Mouse (Mus musculus): ENCODE measurements around the gene Unc13a. TPM values are rescaled to one million over a fixed set of nuclear protein-coding genes. Genes with fewer than 3 reads are reported as not detected.

Gene Unc13a
- polyA plus RNA-seq, 1 experiment from 2014 or later = 2.0 TPM

- H3K36me3 ChIP-seq = no peaks in the 10 kb centered on the region
- H3K27me3 ChIP-seq = peaks cover 63% of the 10 kb centered on the region
- peak overlapping the region; percentile 15; the same call in 1 of the 2 replicates for H3K4me3 ChIP-seq (replicated peaks)
- no peak overlapping the region for H3K9ac ChIP-seq
- H3K4me2 ChIP-seq (replicated peaks) = peak overlapping the region; percentile 33; the same call in 1 of the 2 replicates
- no peak; the same call in 1 of the 2 replicates for ATAC-seq (ENCODE audit: insufficient number of reproducible peaks, low FRiP score, low TSS enrichment, low read depth)
- H3K27ac ChIP-seq (replicated peaks) = no peak overlapping the region
- no peaks in the 10 kb centered on the region for H3K9me3 ChIP-seq (replicated peaks)
- 5% methylated on average over 36 of the region's 36 CpGs for WGBS
- H3K4me1 ChIP-seq = peaks cover 11% of the 10 kb centered on the region
Measured at GRCm38 (mm10) chr8:71660325-71661120, 11.0 kb downstream of the Unc13a start.

GRCm38 (mm10) chr8:71659751-71660150 lies 11.8 kb downstream of the Unc13a start:
- no peaks in the 10 kb centered on the region for H3K9me3 ChIP-seq (replicated peaks)
- H3K27me3 ChIP-seq = peaks cover 71% of the 10 kb centered on the region
- H3K4me2 ChIP-seq (replicated peaks) = no peak overlapping the region
- H3K36me3 ChIP-seq = no peaks in the 10 kb centered on the region
- no peak overlapping the region for H3K4me3 ChIP-seq (replicated peaks)
- H3K27ac ChIP-seq (replicated peaks) = no peak overlapping the region
- peaks cover 11% of the 10 kb centered on the region for H3K4me1 ChIP-seq
- H3K9ac ChIP-seq = no peak overlapping the region
- WGBS = 52% methylated on average over 1 of the region's 1 CpGs
- ATAC-seq (ENCODE audit: insufficient number of reproducible peaks, low FRiP score, low TSS enrichment, low read depth) = no peak

- peaks cover 78% of the 10 kb centered on the region for H3K27me3 ChIP-seq
- no peak overlapping the region for H3K9ac ChIP-seq
- H3K4me2 ChIP-seq (replicated peaks) = no peak overlapping the region
Measured at GRCm38 (mm10) chr8:71658515-71659049, 13.0 kb downstream of the Unc13a start.

GRCm38 (mm10) chr8:71657816-71658215 lies 13.7 kb downstream of the Unc13a start:
- no peaks in the 10 kb centered on the region for H3K36me3 ChIP-seq
- H3K27ac ChIP-seq (replicated peaks) = no peak overlapping the region
- H3K9ac ChIP-seq = no peak overlapping the region
- no peak for ATAC-seq (ENCODE audit: insufficient number of reproducible peaks, low FRiP score, low TSS enrichment, low read depth)
- peaks cover 14% of the 10 kb centered on the region for H3K4me1 ChIP-seq
- peaks cover 79% of the 10 kb centered on the region for H3K27me3 ChIP-seq
- H3K4me3 ChIP-seq (replicated peaks) = no peak overlapping the region
- H3K4me2 ChIP-seq (replicated peaks) = no peak overlapping the region
- no peaks in the 10 kb centered on the region for H3K9me3 ChIP-seq (replicated peaks)
- 19% methylated on average over 9 of the region's 9 CpGs for WGBS

More at GRCm38 (mm10) chr8:71658515-71659049, 13.0 kb downstream of the Unc13a start:
- Histone ChIP-seq H3K4me3 (replicated peaks) (no peak overlapping the region), H3K36me3 (no peaks in the 10 kb centered on the region), H3K4me1 (peaks cover 14% of the 10 kb centered on the region), H3K9me3 (replicated peaks) (no peaks in the 10 kb centered on the region), H3K27ac (replicated peaks) (no peak overlapping the region)
- no peak for ATAC-seq (ENCODE audit: insufficient number of reproducible peaks, low FRiP score, low TSS enrichment, low read depth)
- 24% methylated on average over 17 of the region's 17 CpGs for WGBS

- WGBS = 2% methylated on average over 24 of the region's 24 CpGs
- 0 out of 2 replicates have a peak overlapping the region, but pooled peaks have one; percentile 16 for H3K4me3 ChIP-seq (replicated peaks)
- peak overlapping the region; percentile 39 for H3K4me2 ChIP-seq (replicated peaks)
- peaks cover 64% of the 10 kb centered on the region for H3K27me3 ChIP-seq
- no peak overlapping the region for H3K9ac ChIP-seq
- ATAC-seq (ENCODE audit: insufficient number of reproducible peaks, low FRiP score, low TSS enrichment, low read depth) = 0 out of 2 replicates have a peak, but pooled peaks have one; percentile 21
- H3K9me3 ChIP-seq (replicated peaks) = no peaks in the 10 kb centered on the region
- H3K36me3 ChIP-seq = no peaks in the 10 kb centered on the region
- peaks cover 9% of the 10 kb centered on the region for H3K4me1 ChIP-seq
- no peak overlapping the region for H3K27ac ChIP-seq (replicated peaks)
Measured at GRCm38 (mm10) chr8:71654600-71654999, 17.0 kb downstream of the Unc13a start.

GRCm38 (mm10) chr8:71645510-71645909 lies 26.0 kb downstream of the Unc13a start:
- Histone ChIP-seq H3K4me3 (replicated peaks) (no peak overlapping the region), H3K36me3 (no peaks in the 10 kb centered on the region), H3K9ac (no peak overlapping the region), H3K27me3 (no peaks in the 10 kb centered on the region), H3K4me1 (no peaks in the 10 kb centered on the region), H3K9me3 (replicated peaks) (no peaks in the 10 kb centered on the region), H3K4me2 (replicated peaks) (no peak overlapping the region), H3K27ac (replicated peaks) (no peak overlapping the region)
- ATAC-seq (ENCODE audit: insufficient number of reproducible peaks, low FRiP score, low TSS enrichment, low read depth) = no peak
- WGBS = 83% methylated on average over 9 of the region's 9 CpGs

GRCm38 (mm10) chr8:71639318-71639717 lies 32.2 kb downstream of the Unc13a start:
- WGBS = 79% methylated on average over 4 of the region's 4 CpGs
- ATAC-seq (ENCODE audit: insufficient number of reproducible peaks, low FRiP score, low TSS enrichment, low read depth) = no peak
- Histone ChIP-seq H3K9me3 (replicated peaks) (no peaks in the 10 kb centered on the region), H3K4me3 (replicated peaks) (no peak overlapping the region), H3K27me3 (peaks cover 6% of the 10 kb centered on the region; the same call in 1 of the 2 replicates), H3K4me1 (peaks cover 5% of the 10 kb centered on the region), H3K36me3 (no peaks in the 10 kb centered on the region), H3K9ac (no peak overlapping the region), H3K27ac (replicated peaks) (no peak overlapping the region), H3K4me2 (replicated peaks) (no peak overlapping the region)

GRCm38 (mm10) chr8:71638321-71638720 lies 33.2 kb downstream of the Unc13a start:
- Histone ChIP-seq H3K4me1 (peaks cover 11% of the 10 kb centered on the region), H3K4me3 (replicated peaks) (no peak overlapping the region), H3K27me3 (peaks cover 13% of the 10 kb centered on the region), H3K9ac (no peak overlapping the region), H3K9me3 (replicated peaks) (no peaks in the 10 kb centered on the region), H3K36me3 (no peaks in the 10 kb centered on the region), H3K27ac (replicated peaks) (no peak overlapping the region), H3K4me2 (replicated peaks) (no peak overlapping the region)
- ATAC-seq (ENCODE audit: insufficient number of reproducible peaks, low FRiP score, low TSS enrichment, low read depth) = no peak
- WGBS = 67% methylated on average over 6 of the region's 6 CpGs

- ATAC-seq (ENCODE audit: insufficient number of reproducible peaks, low FRiP score, low TSS enrichment, low read depth) = no peak
- H3K9ac ChIP-seq = no peak overlapping the region
- H3K36me3 ChIP-seq = no peaks in the 10 kb centered on the region
- no peak overlapping the region for H3K27ac ChIP-seq (replicated peaks)
- H3K4me2 ChIP-seq (replicated peaks) = no peak overlapping the region
- H3K4me3 ChIP-seq (replicated peaks) = no peak overlapping the region
- WGBS = 64% methylated on average over 8 of the region's 8 CpGs
- no peaks in the 10 kb centered on the region for H3K9me3 ChIP-seq (replicated peaks)
- peaks cover 11% of the 10 kb centered on the region for H3K4me1 ChIP-seq
- H3K27me3 ChIP-seq = peaks cover 13% of the 10 kb centered on the region
Measured at GRCm38 (mm10) chr8:71637149-71638095, 34.1 kb downstream of the Unc13a start.

GRCm38 (mm10) chr8:71633981-71634667 lies 37.4 kb downstream of the Unc13a start:
- Histone ChIP-seq H3K4me3 (replicated peaks) (peak overlapping the region; percentile 10), H3K4me2 (replicated peaks) (peak overlapping the region; percentile 47), H3K4me1 (peaks cover 22% of the 10 kb centered on the region), H3K27me3 (peaks cover 20% of the 10 kb centered on the region), H3K27ac (replicated peaks) (no peak overlapping the region), H3K36me3 (no peaks in the 10 kb centered on the region), H3K9ac (no peak overlapping the region), H3K9me3 (replicated peaks) (no peaks in the 10 kb centered on the region)
- no peak for ATAC-seq (ENCODE audit: insufficient number of reproducible peaks, low FRiP score, low TSS enrichment, low read depth)
- WGBS = 2% methylated on average over 26 of the region's 26 CpGs
